Mouse (Mus musculus) hematopoietic stem cell, adult 5-6 weeks (primary cell): ENCODE measurements around the gene Zscan29. TPM values are rescaled to one million over a fixed set of nuclear protein-coding genes. Genes with fewer than 3 reads are reported as not detected.
"Not testable (repeated sequence)": the region's sequence is repeated elsewhere in the genome, so short reads cannot be mapped to it uniquely, and the experiment has no call there.

ENCODE experiments used
- ATAC-seq, 2 experiments: fragments of 125-278 bp in 1 of 2; replicated peaks in 1 of 2; 2 replicates each; pipeline ENCODE4 v1.8.0; 2016 to 2017; ENCODE audit warnings: inconsistent platforms in 2 of 2, mild to moderate bottlenecking in 2 of 2, moderate number of reproducible peaks in 2 of 2, low read depth in 1 of 2, moderate TSS enrichment in 1 of 2; ENCODE audit not compliant: low FRiP score in 2 of 2, poor library complexity in 2 of 2, severe bottlenecking in 2 of 2, insufficient read depth in 1 of 2, low TSS enrichment in 1 of 2
- total RNA-seq: library from RNA; stranded (forward); fragments of 172-1452, 232-1000 nt; gene quantifications from 2 replicates; pipeline ENCODE4 v1.2.3, GENCODE M21; 2017

The Zscan29 gene
- total RNA-seq, 1 experiment from 2014 or later, result 19.2 TPM

DNA sequence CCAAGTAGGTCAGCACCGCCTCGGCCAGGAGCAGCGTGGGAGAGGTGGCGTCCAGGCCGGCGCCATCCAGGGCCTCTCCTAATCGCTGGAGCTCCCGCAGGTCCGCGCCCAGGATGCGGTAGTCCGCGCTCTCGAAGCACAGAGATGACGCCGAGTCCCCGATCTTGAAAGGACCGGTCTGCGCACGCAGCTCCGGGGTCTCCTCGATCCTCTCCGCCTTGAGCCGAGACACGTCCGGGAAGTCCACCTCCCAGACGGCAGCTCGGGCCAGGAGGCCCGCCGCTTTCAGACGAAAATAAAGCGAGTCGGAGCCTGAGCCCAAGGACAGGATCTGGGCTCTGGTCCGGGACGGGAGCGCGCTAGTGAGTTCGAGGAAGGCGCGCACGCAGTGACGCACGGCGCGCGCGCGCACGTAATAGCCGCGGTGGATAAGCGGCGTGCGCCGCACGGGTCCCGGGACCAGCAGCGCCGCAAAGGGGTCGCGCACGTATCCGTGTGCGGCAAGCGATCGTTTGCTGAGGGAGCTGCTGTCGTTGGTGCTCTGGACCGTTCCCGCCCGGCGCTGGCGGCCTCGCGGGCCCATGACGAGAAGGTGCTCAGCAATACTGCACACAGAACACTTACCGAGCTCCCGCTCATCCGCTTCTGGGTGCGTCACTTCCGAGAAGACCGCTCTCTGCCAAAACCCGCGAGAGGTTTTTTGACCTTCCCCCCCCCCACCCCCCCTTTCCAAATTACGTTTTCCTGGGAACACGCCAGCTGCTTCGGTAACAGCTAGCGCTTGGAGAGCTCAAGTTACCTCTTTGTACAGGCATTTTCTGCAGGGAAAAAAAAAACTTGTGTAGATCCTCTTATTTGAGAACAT is 30.7 kb downstream of the Zscan29 start, which contains the start of the genes Adal and Lcmt2:
Gene Adal, plus strand, starts transcription at position 411 of the 865 bp plus-strand sequence.
Gene Lcmt2, minus strand, starts transcription at position 636 of the 865 bp plus-strand sequence.
- ATAC-seq, result peak; percentile 79 to 81

DNA sequence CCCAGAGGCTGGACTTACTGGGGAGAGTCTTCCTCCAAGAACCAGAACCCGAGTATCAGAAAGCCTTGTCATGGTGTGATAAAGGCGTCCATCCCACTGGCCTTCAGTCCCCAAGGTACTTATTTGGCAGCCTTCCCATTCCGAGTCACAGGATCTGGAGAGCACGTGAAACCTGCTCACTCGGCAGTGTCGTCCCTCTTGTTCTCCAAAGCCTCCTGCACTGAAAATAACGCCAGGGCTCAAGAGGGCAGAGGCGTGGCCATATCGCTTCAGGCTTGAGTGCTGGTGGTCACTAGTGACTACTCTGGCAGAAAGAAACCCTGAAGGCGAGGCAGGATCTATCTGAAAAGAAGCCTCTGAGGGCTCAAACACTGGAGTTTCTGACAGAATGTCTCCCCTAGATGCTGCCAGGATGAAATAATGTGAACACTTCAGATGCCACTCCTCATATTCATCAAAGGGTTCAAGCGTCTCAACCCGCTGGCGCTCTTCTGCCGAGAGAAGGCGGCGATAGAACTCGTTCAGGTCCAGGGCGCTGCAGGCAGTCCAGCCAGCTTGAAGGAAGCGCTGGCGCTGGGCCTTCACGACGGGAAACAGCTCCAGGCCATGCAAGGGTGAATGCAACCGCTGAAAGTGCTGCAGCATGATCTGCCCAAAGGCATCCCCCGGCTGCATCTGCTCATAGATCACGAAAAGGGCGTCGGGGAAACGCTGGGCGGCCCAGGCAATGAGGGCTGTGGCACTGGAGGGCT is 31.5 kb downstream of the Zscan29 start:
- ATAC-seq, result peak; percentile 18 to 24; a peak in 2 of 4 replicates

DNA sequence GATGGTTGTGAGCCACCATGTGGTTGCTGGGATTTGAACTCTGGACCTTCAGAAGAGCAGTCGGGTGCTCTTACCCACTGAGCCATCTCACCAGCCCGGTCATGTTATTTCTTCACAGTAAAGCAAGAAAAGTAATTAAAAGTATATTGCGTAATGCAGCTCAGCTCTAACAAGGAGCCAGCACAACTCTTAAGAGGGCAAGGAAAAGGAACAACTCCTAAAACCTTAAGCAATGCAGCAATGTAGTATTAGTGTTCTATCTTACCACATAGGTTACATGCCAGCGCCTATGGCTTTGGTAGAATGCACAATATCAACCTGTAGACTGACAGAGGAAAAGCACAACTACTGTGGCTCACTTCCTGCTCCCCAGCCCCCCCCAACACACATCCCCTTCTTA is 33.6 kb downstream of the Zscan29 start:
- no peak for ATAC-seq

DNA sequence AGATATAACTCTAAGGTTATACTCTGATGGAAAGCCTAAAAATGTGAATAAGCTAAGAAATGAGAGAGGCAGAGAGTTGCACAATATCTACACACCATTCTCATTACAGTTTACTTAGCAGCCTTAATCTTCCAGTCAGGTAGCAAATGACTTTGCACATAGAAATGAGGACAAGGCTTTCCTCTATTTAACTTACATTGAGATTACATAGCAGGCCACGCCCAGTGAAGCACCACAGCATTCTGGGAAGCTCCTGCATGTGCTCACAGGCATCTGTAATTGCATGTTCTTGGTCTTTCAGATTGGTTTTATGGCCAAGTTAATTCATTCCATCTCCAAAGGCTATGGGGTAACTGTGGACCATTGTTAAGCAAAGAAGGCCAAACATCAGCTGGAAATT is 38.1 kb downstream of the Zscan29 start:
- ATAC-seq, result no peak

DNA sequence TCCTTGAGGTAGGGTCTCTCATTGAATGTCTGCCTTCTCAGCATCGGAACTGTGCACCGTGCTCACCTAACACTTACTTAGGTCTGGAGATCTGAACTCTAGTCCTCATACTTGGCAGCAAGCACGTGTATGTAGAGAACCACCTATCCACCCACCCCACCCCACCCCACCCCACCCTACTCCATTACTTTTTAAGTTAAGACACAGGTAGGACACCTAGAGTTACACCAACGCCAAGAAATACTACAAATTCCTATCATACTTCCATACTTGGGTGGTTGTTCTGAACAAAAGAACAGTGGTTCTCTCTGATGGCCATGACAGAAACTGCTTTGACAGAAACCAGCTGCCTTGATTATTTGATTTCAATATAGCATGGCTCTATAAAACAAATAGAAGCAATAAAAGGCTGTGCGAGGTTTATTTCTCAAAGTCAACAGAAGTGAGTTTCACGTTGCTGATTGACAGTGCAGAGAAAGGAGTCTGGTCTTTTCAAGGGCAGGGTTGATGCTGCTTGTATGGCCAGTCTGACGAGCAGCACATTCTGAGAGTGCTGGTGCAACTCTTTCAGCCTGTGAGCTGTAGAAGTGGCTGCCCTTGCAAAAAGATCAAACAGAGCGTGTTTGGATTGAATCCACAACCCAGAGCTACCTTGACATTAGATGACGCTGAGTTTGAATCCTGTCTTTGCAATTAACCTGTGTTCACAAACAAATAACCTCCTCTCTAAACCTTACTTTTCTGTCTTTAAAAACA is 41.9 kb downstream of the Zscan29 start:
- ATAC-seq, result no peak

DNA sequence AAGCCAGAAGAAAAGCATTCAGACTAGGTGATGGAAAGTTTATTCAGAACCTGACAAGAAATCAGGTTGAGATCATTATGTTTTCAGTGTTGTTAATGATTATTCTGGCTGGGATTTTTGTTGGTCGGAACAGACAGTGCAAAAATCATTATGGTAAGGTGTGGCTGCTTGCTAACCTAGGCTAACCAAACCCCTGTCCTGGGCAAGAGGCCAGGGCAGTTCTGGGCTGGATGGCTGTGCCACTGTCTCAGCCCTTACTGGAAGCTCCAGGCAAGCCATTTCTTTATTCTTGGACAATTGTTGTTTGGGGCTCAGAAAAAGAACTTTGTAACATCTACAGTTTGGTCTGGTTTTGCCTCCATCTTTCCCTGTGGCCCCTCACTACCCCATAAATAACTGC is 43.4 kb downstream of the Zscan29 start:
- ATAC-seq, result no peak

DNA sequence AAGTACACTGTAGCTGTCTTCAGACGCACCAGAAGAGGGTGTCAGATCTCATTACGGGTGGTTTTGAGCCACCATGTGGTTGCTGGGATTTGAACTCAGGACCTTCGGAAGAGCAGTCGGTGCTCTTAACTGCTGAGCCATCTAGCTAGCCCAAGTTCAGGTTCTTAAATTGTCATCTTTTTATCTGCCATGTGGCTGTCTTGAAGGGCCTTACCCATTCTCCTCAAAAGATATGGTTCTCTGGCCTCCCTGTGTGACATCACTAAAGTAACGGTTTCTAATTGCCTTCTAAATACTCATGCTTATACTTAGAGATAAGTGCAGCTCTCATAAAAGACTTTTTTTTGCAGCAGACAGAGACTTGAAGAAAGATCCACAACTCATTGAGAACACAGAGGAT is 44.6 kb downstream of the Zscan29 start:
- not testable (repeated sequence) for ATAC-seq

DNA sequence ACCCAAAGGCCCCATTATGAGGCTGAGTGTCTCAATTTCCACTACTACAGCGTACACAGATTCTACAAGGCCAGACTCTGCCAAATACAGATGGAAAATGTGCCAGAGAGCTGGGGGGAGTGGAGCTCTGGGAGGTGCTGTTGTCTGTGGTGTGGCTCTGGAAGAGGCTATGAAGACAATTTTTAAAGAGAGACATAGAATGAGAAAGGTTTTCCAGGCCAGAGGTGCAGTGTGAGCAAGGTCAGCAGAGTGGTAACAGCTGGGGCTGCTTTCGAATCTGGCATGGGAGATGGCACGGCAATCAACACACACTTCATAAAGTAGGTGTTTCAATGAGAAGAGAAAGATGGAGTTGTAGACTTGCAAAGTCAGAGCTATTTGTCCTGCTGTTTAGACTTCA is 51.7 kb downstream of the Zscan29 start:
- ATAC-seq, result no peak

DNA sequence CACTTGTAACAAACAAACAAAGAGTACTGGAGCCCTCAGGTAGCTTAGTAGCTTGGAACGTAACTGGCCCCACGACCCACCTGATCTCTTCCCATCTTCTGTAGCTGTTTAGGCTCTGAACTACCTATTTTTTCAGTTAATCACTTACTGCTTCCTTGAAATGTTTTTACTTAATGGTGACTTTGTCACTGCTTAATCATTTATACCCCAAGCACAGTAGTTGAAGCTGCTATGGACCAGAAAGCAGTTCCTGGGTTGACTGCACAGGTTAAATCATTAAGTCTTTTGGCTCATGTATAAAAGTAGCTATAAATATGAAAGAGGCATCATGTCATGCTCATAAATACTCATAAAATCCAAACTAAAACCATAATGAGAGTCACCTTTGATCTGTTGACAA is 55.5 kb downstream of the Zscan29 start:
- ATAC-seq, result no peak

DNA sequence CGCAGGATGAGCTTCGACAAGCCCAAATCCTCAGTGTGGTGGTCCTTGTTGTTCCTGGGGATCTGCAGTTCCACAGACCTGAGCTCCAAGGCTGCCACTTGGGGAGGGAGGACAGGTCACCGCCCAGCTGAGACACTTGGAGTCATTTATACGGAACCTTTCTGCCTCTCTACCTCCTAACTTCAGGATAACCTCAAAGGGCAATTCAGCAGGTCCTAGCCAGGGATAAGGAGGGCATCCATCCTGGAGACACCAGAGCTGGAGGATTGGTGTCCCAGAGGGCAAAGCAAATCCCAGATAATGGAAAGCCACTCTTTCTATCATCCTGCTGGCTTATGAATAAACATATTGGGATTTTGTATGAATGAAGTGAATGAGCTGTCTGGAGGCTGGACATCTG is 61.2 kb downstream of the Zscan29 start, which contains the start of gene Tgm7:
Gene Tgm7, minus strand, starts transcription at position 101 of the 400 bp plus-strand sequence.
- ATAC-seq, result no peak

Other genes with a start within 250 kb of the Zscan29 start
- 32.1 and 39.5 TPM in 2 replicates for gene Ubr1, start 200.4 kb downstream of the Zscan29 start, total RNA-seq
- 5.5 and 9.8 TPM in 2 replicates for gene Tmem62, start 194.1 kb downstream of the Zscan29 start, total RNA-seq
- 76.1 and 98.5 TPM in 2 replicates for gene Ccndbp1, start 162.7 kb downstream of the Zscan29 start, total RNA-seq
- gene Epb42, start 134.1 kb downstream of the Zscan29 start, total RNA-seq, result 1.4 and 5.3 TPM in 2 replicates
- not detected in 2 replicates for gene Tgm5, start 85.3 kb downstream of the Zscan29 start, total RNA-seq
- gene Tgm7, start 61.3 kb downstream of the Zscan29 start, total RNA-seq, result not detected in 2 replicates
- gene Adal, start 30.7 kb downstream of the Zscan29 start, total RNA-seq, result 11.0 and 25.7 TPM in 2 replicates
- gene Lcmt2, start 30.5 kb downstream of the Zscan29 start, total RNA-seq, result 11.6 and 13.9 TPM in 2 replicates
- 33.9 and 35.0 TPM in 2 replicates for gene Tubgcp4, start 471 bp downstream of the Zscan29 start, total RNA-seq
- gene Trp53bp1, start 100.3 kb upstream of the Zscan29 start, total RNA-seq, result 61.0 and 71.7 TPM in 2 replicates
- 0.06 TPM in 1 of 2 replicates, not detected in the other for gene Map1a, start 118.5 kb upstream of the Zscan29 start, total RNA-seq
- gene Ppip5k1, start 184.3 kb upstream of the Zscan29 start, total RNA-seq, result 9.3 and 16.5 TPM in 2 replicates
- gene Ckmt1, start 186.6 kb upstream of the Zscan29 start, total RNA-seq, result not detected in 2 replicates
- not detected in 2 replicates for gene Strc, start 216.0 kb upstream of the Zscan29 start, total RNA-seq
- 212 and 218 TPM in 2 replicates for gene Pdia3, start 242.7 kb upstream of the Zscan29 start, total RNA-seq
- 0.60 and 6.3 TPM in 2 replicates for gene Catsper2, start 242.7 kb upstream of the Zscan29 start, total RNA-seq